Mouse (Mus musculus) brain, adult 2 months (tissue): Measurements from ENCODE around the gene Gm42878.

Experiments used
- DNase-seq: peaks from one replicate; pipeline ENCODE4 v3.0.0; 2011; ENCODE audit warnings: low read depth, low spot score

The Gm42878 gene

GRCm38 (mm10) chr5:121500719-121501118 is 44.6 kb downstream of the Gm42878 start:
- no peak for DNase-seq

GRCm38 (mm10) chr5:121493305-121493704 is 52.0 kb downstream of the Gm42878 start:
- DNase-seq = peak; percentile 81

GRCm38 (mm10) chr5:121484801-121485200 is 60.5 kb downstream of the Gm42878 start:
- no peak for DNase-seq

DNA sequence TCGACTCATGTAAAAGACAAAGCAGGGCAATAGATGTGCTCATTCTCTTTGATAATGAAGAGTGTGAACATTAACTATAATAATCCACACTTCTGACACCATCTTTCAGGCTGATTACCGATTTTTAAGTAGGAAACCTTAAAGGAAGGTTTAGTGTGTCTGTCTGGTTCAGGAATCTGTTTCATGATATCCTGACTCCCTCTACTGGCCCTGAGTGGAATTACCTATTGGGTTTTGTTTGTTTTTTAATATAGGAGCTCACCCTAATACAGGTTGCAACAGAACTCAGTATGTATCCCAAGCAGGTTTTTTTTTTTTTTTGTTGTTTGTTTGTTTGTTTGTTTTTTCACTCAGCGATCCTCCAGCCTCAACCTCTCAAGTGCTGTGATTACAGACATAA is 67.6 kb downstream of the Gm42878 start:
- DNase-seq = peak; percentile 79

GRCm38 (mm10) chr5:121476040-121476439 is 69.2 kb downstream of the Gm42878 start:
- no peak for DNase-seq

- DNase-seq = no peak
These were observed 70.7 kb downstream of the Gm42878 start for GRCm38 (mm10) chr5:121474610-121475009.

DNA sequence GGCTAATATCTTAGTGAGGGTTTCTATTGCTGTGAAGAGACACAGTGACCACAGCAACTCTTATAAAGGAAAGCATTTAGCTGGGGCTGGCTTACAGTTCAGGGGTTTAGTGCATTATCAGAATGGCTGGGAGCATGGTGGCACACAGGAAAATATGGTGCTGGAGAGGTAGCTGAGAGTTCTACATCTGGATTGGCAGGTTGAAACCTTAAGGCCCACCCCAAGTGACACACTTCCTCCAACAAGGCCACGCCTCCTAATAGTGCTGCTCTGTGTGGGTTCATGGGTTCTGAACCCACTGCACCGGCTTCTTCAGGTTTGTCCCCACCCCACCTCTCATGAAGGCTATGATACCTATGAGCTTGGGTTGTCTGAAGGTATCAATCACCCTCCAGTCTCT is 72.9 kb downstream of the Gm42878 start:
- no peak for DNase-seq

- no peak for DNase-seq
These were observed 75.7 kb downstream of the Gm42878 start for GRCm38 (mm10) chr5:121469566-121469965.
